Mouse (Mus musculus) liver, embryonic 15.5 days (tissue): ENCODE measurements around the gene Sh3glb1. TPM values are rescaled to one million over a fixed set of nuclear protein-coding genes. Genes with fewer than 3 reads are reported as not detected.

Experiments used
- ATAC-seq: fragments of 200-750 bp; cut with Nextera tagmentation; 2 replicates; pipeline ENCODE4 v1.8.0; 2017; ENCODE audit warnings: moderate number of reproducible peaks, mild to moderate bottlenecking, moderate library complexity; ENCODE audit not compliant: insufficient read depth
- H3K27ac ChIP-seq: fragments of 300-500 bp; sonication (generic); replicated peaks from 2 replicates; pipeline ENCODE4 v1.5.1; 2015; ENCODE audit warnings: mild to moderate bottlenecking, inconsistent platforms
- H3K27me3 ChIP-seq: fragments of 300-500 bp; sonication (generic); 2 replicates; pipeline ENCODE4 v1.6.1; 2015; ENCODE audit warnings: mild to moderate bottlenecking, inconsistent platforms
- H3K36me3 ChIP-seq: fragments of 300-500 bp; sonication (generic); replicated peaks from 2 replicates; pipeline ENCODE4 v1.6.1; 2015; ENCODE audit warnings: moderate library complexity, mild to moderate bottlenecking, inconsistent platforms
- H3K4me1 ChIP-seq: fragments of 300-500 bp; sonication (generic); replicated peaks from 2 replicates; pipeline ENCODE4 v1.6.1; 2015; ENCODE audit warnings: inconsistent platforms
- H3K4me2 ChIP-seq: fragments of 300-500 bp; sonication (generic); 2 replicates; pipeline ENCODE4 v1.6.1; 2015; ENCODE audit warnings: moderate library complexity, mild to moderate bottlenecking, inconsistent platforms
- H3K4me3 ChIP-seq: fragments of 300-500 bp; sonication (generic); replicated peaks from 2 replicates; pipeline ENCODE4 v1.5.1; 2015; ENCODE audit warnings: mild to moderate bottlenecking, inconsistent platforms
- H3K9ac ChIP-seq: fragments of 300-500 bp; sonication (generic); 2 replicates; pipeline ENCODE4 v1.6.1; 2015; ENCODE audit warnings: moderate library complexity, mild to moderate bottlenecking, inconsistent platforms
- H3K9me3 ChIP-seq: fragments of 300-500 bp; sonication (generic); replicated peaks from 2 replicates; pipeline ENCODE4 v1.6.1; 2016; ENCODE audit warnings: inconsistent platforms
- WGBS: fragments of 180-500 bp; shearing (Covaris S2); methylation state at CpG from one replicate; pipeline ENCODE4 v1.1.7; 2015; ENCODE audit warnings: mixed read lengths; ENCODE audit not compliant: insufficient replicate concordance; 5-methylcytosine and 5-hydroxymethylcytosine counted together
- polyA plus RNA-seq: library from polyadenylated mRNA; unstranded; fragments of >200 nt; fragmentation: Nextera tagmentation; extraction: Ambion mirVana; gene quantifications from 2 replicates; pipeline ENCODE4 v1.2.1, GENCODE M21; 2015

Gene Sh3glb1
- polyA plus RNA-seq, 1 experiment from 2014 or later = 86.7 TPM

DNA sequence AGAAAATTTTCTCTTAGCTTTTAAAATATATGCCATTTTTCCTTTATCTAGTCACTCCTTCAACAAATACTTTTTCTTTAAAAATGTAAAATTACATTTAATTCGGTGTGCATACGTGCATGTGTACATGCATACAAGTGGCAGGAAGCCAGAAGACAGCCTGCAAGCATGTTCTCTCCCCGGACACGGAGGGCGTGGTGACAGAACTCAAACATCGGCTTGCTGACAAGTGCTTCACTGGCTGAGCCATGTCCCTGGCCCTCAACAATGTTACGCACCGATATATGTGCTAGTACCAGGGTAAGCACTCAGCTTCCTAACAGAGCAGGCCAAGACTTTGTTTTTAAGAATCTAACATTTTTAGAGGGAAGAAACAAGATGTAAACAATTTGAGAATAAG is 5.5 kb downstream of the Sh3glb1 start:
- 69% methylated on average over 8 of the region's 8 CpGs for WGBS
- Histone ChIP-seq H3K4me2 (no peak overlapping the region), H3K9ac (no peak overlapping the region), H3K36me3 (peaks cover 41% of the 10 kb centered on the region), H3K4me1 (peaks cover 44% of the 10 kb centered on the region), H3K9me3 (no peaks in the 10 kb centered on the region), H3K4me3 (no peak overlapping the region), H3K27ac (no peak overlapping the region), H3K27me3 (no peaks in the 10 kb centered on the region)
- no peak for ATAC-seq

DNA sequence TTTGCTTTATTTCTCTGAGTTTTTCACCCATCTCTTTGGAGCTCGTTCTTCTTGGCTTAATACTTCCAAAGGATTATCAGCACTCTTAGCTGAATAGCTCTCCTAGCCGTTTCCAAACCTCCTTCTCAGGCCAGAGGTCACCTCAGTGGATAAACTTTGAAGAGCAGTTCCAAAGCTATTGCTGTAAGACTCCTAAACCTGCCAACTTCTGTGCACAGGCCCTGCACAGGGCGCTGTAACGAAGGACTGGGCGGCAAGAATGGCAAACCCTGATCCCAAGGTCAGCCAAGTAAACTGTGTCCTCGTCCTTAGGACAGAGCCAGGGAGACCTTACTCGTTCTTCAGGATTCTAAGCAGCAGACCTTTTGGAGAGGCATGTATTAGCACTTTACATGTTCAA is 6.0 kb downstream of the Sh3glb1 start:
- Histone ChIP-seq H3K27me3 (no peaks in the 10 kb centered on the region), H3K4me1 (peaks cover 44% of the 10 kb centered on the region), H3K9me3 (no peaks in the 10 kb centered on the region), H3K27ac (no peak overlapping the region), H3K4me3 (no peak overlapping the region), H3K9ac (no peak overlapping the region), H3K4me2 (no peak overlapping the region), H3K36me3 (peaks cover 44% of the 10 kb centered on the region)
- 80% methylated on average over 7 of the region's 7 CpGs for WGBS
- no peak for ATAC-seq

DNA sequence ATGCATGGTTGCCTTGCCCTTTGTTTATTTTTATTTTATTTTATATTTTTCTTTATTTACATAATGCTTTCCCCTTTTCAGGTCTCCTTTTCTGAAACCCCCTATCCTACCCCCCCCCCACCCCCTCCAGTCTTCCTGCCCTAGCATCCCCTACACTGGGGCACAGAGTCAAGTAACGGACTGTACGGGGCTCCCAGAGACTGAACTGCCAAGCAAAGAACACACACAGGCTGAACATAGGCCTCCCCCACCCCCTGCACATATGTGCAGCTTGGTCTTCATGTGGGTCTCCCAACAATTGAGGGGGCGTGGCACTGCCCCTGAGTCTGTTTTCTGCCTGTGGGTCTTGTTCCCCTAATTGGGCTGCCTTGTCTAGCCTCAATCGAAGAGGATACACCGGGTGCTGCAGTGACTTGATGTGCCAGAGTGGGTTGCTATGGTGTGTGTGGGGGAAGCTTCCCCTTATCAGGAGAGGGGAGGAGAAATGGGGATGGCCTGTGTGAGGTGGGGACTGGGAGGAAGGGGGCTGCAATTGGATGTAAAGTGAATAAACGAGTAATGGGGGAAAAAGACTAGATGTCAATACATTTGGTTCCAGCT is 8.4 kb downstream of the Sh3glb1 start:
- no peak for ATAC-seq
- H3K4me2 ChIP-seq = no peak overlapping the region
- H3K27me3 ChIP-seq = no peaks in the 10 kb centered on the region
- H3K27ac ChIP-seq = no peak overlapping the region
- H3K36me3 ChIP-seq = peaks cover 63% of the 10 kb centered on the region
- no peaks in the 10 kb centered on the region for H3K9me3 ChIP-seq
- peaks cover 27% of the 10 kb centered on the region for H3K4me1 ChIP-seq
- no peak overlapping the region for H3K4me3 ChIP-seq
- 64% methylated on average over 6 of the region's 6 CpGs for WGBS
- H3K9ac ChIP-seq = no peak overlapping the region

DNA sequence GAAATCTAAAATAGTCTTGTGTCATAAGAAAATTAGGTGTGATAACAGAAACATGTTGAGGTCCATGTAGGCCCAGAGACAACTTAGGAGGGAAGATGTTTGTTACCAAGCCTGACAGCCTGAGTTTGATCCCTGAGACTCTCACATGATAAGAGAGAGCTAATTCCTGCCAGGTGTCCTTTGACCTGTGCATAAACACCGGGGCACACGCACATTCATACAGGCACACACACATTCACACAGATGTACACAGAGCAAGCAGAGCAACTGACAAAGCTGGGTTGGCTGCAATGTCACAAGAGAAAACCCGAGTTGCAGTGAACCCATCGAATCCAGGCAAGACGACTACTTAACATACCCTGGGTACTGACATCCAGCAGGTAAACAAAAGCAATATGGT is 11.5 kb downstream of the Sh3glb1 start:
- Histone ChIP-seq H3K4me1 (peaks cover 6% of the 10 kb centered on the region; the same call in 1 of the 2 replicates), H3K4me3 (no peak overlapping the region), H3K27me3 (no peaks in the 10 kb centered on the region), H3K36me3 (peaks cover 77% of the 10 kb centered on the region), H3K27ac (no peak overlapping the region), H3K4me2 (no peak overlapping the region), H3K9me3 (no peaks in the 10 kb centered on the region), H3K9ac (no peak overlapping the region)
- WGBS = 87% methylated on average over 5 of the region's 5 CpGs
- ATAC-seq = no peak

DNA sequence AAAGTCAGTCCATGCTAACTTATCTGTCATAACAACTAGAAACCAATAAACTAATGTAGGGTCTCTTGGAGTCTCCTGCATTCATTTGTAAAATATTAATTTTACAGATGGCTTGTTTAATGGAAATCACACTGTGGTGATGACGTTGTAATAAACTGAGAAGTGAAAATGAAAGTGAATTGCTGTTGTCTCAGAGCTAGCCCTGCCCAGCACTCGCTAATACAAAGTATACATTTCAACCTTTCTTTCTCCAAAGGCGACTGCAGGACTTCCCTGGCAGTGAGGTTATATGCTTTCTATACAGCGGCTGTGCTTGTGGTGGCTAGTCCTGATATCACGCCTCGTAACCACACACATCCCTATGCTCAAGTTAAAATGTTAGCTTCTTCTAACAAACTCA is 16.2 kb downstream of the Sh3glb1 start:
- Histone ChIP-seq H3K36me3 (peaks cover 65% of the 10 kb centered on the region), H3K4me2 (no peak overlapping the region; the same call in 1 of the 2 replicates), H3K27me3 (no peaks in the 10 kb centered on the region), H3K4me3 (no peak overlapping the region), H3K4me1 (peaks cover 11% of the 10 kb centered on the region), H3K9me3 (no peaks in the 10 kb centered on the region), H3K9ac (no peak overlapping the region), H3K27ac (no peak overlapping the region)
- 68% methylated on average over 6 of the region's 6 CpGs for WGBS
- no peak for ATAC-seq

DNA sequence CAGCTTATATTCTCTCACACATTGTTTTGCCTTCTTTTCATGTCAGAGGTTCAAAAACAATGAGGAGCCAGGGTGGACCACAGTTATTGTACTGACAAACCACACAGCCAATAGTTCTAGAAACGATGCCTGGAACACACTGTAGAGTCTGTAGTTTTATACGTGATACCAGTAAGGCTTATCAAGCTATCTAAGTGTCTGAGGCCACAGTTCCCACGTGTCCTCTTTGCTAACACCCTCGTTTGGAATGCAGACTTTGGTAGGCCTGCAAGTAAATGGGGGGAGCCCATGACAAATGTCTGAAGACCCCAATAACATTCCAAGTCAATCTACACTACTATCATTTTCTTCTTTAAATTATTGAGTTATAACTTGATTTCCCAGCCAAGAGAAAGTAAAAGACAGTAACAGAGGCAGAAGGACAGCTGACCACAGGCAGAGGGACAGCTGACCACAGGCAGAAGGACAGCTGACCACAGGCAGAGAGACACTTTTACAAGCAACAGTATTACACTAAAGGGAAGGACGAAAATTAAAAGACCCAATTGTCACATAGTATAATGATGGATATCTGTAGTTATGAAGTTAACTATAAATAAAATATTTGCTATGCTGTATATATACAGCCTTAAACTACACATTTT is 21.2 kb downstream of the Sh3glb1 start:
- no peak for ATAC-seq
- no peak overlapping the region for H3K4me3 ChIP-seq
- peak overlapping the region; percentile 42; the same call in 1 of the 2 replicates for H3K27ac ChIP-seq
- WGBS = 26% methylated on average over 5 of the region's 5 CpGs
- no peak overlapping the region for H3K9ac ChIP-seq
- no peaks in the 10 kb centered on the region for H3K27me3 ChIP-seq
- no peaks in the 10 kb centered on the region for H3K9me3 ChIP-seq
- no peak overlapping the region for H3K4me2 ChIP-seq
- H3K4me1 ChIP-seq = peaks cover 19% of the 10 kb centered on the region
- H3K36me3 ChIP-seq = peaks cover 72% of the 10 kb centered on the region

DNA sequence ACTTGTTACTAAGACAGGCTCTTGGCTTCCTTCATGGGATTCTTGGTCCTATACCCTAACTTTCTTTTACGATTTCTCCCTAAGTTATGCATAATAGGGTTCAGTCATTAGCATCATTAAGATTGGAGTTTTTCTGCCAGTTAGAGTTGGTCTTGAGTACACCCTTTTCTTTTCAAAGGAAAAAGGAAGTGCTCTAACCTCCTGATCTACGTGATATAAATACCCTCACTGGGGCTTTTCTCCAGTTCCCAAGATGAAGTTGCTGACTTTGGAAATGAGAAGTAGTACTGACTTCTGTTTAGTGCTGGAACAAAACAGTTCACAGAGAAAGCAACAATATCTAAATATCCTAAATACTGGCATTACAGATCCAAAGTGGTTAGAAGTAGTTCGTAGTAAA is 22.2 kb downstream of the Sh3glb1 start:
- Histone ChIP-seq H3K36me3 (peaks cover 73% of the 10 kb centered on the region), H3K9ac (no peak overlapping the region), H3K27me3 (no peaks in the 10 kb centered on the region), H3K4me2 (no peak overlapping the region), H3K27ac (peak overlapping the region; percentile 42; the same call in 1 of the 2 replicates), H3K4me3 (no peak overlapping the region), H3K4me1 (peaks cover 19% of the 10 kb centered on the region), H3K9me3 (no peaks in the 10 kb centered on the region)
- ATAC-seq = no peak
- 61% methylated on average over 3 of the region's 3 CpGs for WGBS

DNA sequence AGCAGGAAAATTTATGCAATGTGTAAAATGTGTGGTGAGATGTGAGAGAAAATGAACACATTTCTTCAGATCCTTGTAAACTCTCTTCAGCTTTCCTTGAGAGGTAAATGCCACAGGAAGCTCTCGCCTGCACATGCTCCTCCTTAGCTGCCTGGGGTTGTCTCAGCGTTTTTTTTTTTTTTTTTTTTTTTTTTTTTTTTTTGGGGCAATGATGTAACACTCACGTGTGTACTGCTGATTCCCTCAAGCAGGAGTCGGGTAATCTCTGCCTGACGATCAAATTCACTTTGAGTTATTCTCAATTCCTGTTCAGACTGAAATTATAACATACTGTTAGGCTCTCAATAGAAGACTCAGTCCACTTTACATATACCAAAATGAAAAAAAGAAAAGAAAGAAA is 23.0 kb downstream of the Sh3glb1 start:
- Histone ChIP-seq H3K27ac (no peak overlapping the region), H3K36me3 (peaks cover 73% of the 10 kb centered on the region)

DNA sequence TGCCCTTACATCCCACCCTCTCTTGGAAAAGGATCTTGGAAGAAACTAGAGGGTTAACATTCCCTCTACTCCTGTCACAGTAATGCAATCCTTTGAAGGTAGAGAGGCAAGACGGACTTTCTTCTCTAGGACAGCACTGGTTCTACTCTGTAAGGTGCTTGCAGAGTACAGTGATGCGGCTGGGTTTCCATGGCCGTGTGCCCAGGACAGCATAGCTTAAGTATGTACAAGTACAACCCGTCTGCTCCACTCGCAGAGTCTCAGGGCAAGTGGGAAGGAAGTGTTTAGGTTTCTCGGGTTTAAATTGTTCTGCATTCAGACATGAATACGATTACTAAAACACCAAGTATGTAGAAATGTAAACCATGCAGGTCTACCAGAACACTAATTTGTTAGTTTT is 25.2 kb downstream of the Sh3glb1 start:
- peaks cover 82% of the 10 kb centered on the region for H3K36me3 ChIP-seq
- H3K4me3 ChIP-seq = no peak overlapping the region

More for the DNA sequence above, 23.0 kb downstream of the Sh3glb1 start:
- Histone ChIP-seq H3K9me3 (no peaks in the 10 kb centered on the region), H3K9ac (no peak overlapping the region), H3K27me3 (no peaks in the 10 kb centered on the region), H3K4me1 (peaks cover 19% of the 10 kb centered on the region), H3K4me2 (no peak overlapping the region), H3K4me3 (no peak overlapping the region)
- no peak for ATAC-seq
- 38% methylated on average over 5 of the region's 5 CpGs for WGBS

DNA sequence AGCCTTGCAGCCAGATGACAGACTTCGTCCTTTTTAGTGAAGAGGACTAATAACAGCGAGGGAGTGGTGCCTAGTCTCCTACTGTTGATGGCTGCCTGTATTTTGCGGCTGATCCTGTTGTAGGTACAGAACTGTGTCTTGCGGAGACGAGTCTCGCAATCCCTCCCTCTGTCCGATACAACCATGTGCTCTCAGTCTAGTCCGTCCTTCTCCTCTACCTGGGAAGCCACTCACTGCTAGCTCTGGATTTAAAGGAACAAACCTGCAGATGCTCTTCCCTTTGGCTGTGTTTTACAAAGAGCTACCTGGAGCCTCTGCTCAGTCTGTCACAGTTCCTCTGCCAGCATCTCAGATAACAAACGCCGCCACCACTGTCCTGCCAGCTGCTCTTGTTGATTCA is 26.1 kb downstream of the Sh3glb1 start:
- Histone ChIP-seq H3K9ac (no peak overlapping the region), H3K9me3 (no peaks in the 10 kb centered on the region), H3K4me2 (no peak overlapping the region), H3K27ac (no peak overlapping the region), H3K4me1 (peaks cover 24% of the 10 kb centered on the region), H3K36me3 (peaks cover 85% of the 10 kb centered on the region), H3K27me3 (no peaks in the 10 kb centered on the region), H3K4me3 (no peak overlapping the region)
- 89% methylated on average over 10 of the region's 10 CpGs for WGBS
- ATAC-seq = no peak

More for the DNA sequence above, 25.2 kb downstream of the Sh3glb1 start:
- WGBS = 82% methylated on average over 7 of the region's 7 CpGs
- ATAC-seq = no peak
- no peak overlapping the region for H3K9ac ChIP-seq
- no peaks in the 10 kb centered on the region for H3K27me3 ChIP-seq
- H3K27ac ChIP-seq = no peak overlapping the region
- no peak overlapping the region for H3K4me2 ChIP-seq
- no peaks in the 10 kb centered on the region for H3K9me3 ChIP-seq
- H3K4me1 ChIP-seq = peaks cover 21% of the 10 kb centered on the region

DNA sequence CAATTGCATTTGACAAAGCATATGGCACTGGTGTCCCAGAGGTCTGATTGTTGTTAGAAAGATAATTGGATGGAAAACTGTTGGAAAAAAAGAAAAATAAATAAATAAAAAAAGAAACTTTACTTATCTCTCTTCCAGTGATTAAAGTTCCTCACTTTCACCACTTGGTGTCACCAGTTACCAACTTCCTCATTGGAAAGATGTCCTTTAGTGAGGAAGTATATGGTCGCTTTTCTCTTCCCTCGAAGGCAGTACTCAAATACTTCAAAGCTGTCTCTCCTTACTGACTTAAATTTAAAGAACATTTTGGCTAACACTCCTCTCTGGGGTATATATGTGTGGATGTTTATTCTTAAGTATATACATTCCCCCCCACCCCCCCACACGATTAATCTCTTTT is 28.1 kb downstream of the Sh3glb1 start:
- Histone ChIP-seq H3K4me2 (no peak overlapping the region), H3K27me3 (no peaks in the 10 kb centered on the region), H3K4me1 (peaks cover 20% of the 10 kb centered on the region), H3K9me3 (no peaks in the 10 kb centered on the region), H3K27ac (no peak overlapping the region), H3K4me3 (no peak overlapping the region), H3K36me3 (peaks cover 81% of the 10 kb centered on the region), H3K9ac (no peak overlapping the region)
- no peak for ATAC-seq
- WGBS = 54% methylated on average over 3 of the region's 3 CpGs
